In genomic region chr6:48949596-48949995, GRCm38 (mm10) we compare ENCODE assay signal across 29 mouse cellular contexts. TPM values are rescaled to one million over a fixed set of nuclear protein-coding genes. Genes with fewer than 3 reads are reported as not detected.
"Had no signal": no experiment of that assay in that cellular context is flagged by ENCODE, and none has a peak within 500 bp of the region (broad histone marks: within the 10 kb centered on the region; RNA-seq: fewer than 3 reads in every experiment).

No protein-coding gene starts in this region.

- H3K27ac ChIP-seq: kidney, postnatal 0 days; left cerebral cortex, adult 2 months; limb, embryonic 12.5 days; limb, embryonic 15.5 days; liver, embryonic 14.5 days; macrophage; midbrain, embryonic 12.5 days; midbrain, embryonic 15.5 days; neural tube, embryonic 12.5 days; neural tube, embryonic 15.5 days had no signal

- H3K4me3 ChIP-seq: left cerebral cortex, adult 2 months; limb, embryonic 12.5 days; limb, embryonic 15.5 days; midbrain, embryonic 12.5 days; midbrain, embryonic 15.5 days; neural tube, embryonic 12.5 days; neural tube, embryonic 15.5 days had no signal

- DNase-seq: kidney, adult 2 months; layer of hippocampus, postnatal 36 days; liver, postnatal 0 days; lung, embryonic 14.5 days; thymus, postnatal 25 days had no signal

- H3K36me3 ChIP-seq: limb, embryonic 12.5 days; limb, embryonic 15.5 days; midbrain, embryonic 12.5 days; midbrain, embryonic 15.5 days; neural tube, embryonic 12.5 days; neural tube, embryonic 15.5 days had no signal

- H3K9me3 ChIP-seq: limb, embryonic 15.5 days; midbrain, embryonic 12.5 days; midbrain, embryonic 15.5 days; neural tube, embryonic 15.5 days had no signal

- H3K4me1 ChIP-seq: limb, embryonic 12.5 days; limb, embryonic 15.5 days; midbrain, embryonic 12.5 days; midbrain, embryonic 15.5 days; neural tube, embryonic 12.5 days; neural tube, embryonic 15.5 days had no signal

- H3K27me3 ChIP-seq: limb, embryonic 12.5 days; limb, embryonic 15.5 days; midbrain, embryonic 12.5 days; midbrain, embryonic 15.5 days; neural tube, embryonic 12.5 days; neural tube, embryonic 15.5 days had no signal

RNA-seq across cellular contexts. Expression of gene 1600015I10Rik, which starts 19.9 kb away (rescaled TPM):
- total RNA-seq: layer of hippocampus, adult 8-10 months; layer of hippocampus, postnatal 10 days; layer of hippocampus, postnatal 36 days; left cerebral cortex, adult 2 months; left cerebral cortex, postnatal 10 days; left cerebral cortex, postnatal 36 days; megakaryocyte, adult 5-6 weeks had no signal
- polyA plus RNA-seq: kidney, adult 2 months; kidney, embryonic 14.5 days; kidney, postnatal 0 days; limb, embryonic 12.5 days; liver, embryonic 11.5 days; liver, embryonic 14.5 days; liver, postnatal 0 days; lung, embryonic 14.5 days; lung, postnatal 0 days; macrophage; midbrain, embryonic 12.5 days; midbrain, embryonic 15.5 days; neural tube, embryonic 12.5 days; neural tube, embryonic 15.5 days; spleen, adult 2 months; stomach, embryonic 16.5 days; testis, adult 2 months had no signal

RNA-seq across cellular contexts. Expression of gene Doxl2, which starts 25.2 kb away (rescaled TPM):
- total RNA-seq: layer of hippocampus, adult 8-10 months; layer of hippocampus, postnatal 10 days; layer of hippocampus, postnatal 36 days; left cerebral cortex, adult 2 months; left cerebral cortex, postnatal 10 days; left cerebral cortex, postnatal 36 days; megakaryocyte, adult 5-6 weeks had no signal
- polyA plus RNA-seq: kidney, adult 2 months; kidney, embryonic 14.5 days; kidney, postnatal 0 days; large intestine, adult 2 months; limb, embryonic 12.5 days; limb, embryonic 15.5 days; liver, embryonic 11.5 days; liver, embryonic 14.5 days; liver, postnatal 0 days; lung, embryonic 14.5 days; lung, postnatal 0 days; macrophage; midbrain, embryonic 12.5 days; midbrain, embryonic 15.5 days; neural tube, embryonic 12.5 days; neural tube, embryonic 15.5 days; small intestine, adult 2 months; stomach, embryonic 16.5 days; testis, adult 2 months; thymus, postnatal 0 days had no signal

RNA-seq across cellular contexts. Expression of gene Svs1, which starts 37.1 kb away (rescaled TPM):
- total RNA-seq: layer of hippocampus, adult 8-10 months; layer of hippocampus, postnatal 10 days; layer of hippocampus, postnatal 36 days; left cerebral cortex, adult 2 months; left cerebral cortex, postnatal 10 days; left cerebral cortex, postnatal 36 days; megakaryocyte, adult 5-6 weeks had no signal
- polyA plus RNA-seq: kidney, embryonic 14.5 days; kidney, postnatal 0 days; large intestine, adult 2 months; limb, embryonic 12.5 days; limb, embryonic 15.5 days; liver, embryonic 11.5 days; liver, embryonic 14.5 days; liver, postnatal 0 days; lung, embryonic 14.5 days; lung, postnatal 0 days; macrophage; midbrain, embryonic 12.5 days; midbrain, embryonic 15.5 days; neural tube, embryonic 12.5 days; neural tube, embryonic 15.5 days; small intestine, adult 2 months; spleen, adult 2 months; stomach, embryonic 16.5 days; testis, adult 2 months; thymus, postnatal 0 days had no signal
